Mouse (Mus musculus) kidney, adult 9 months (tissue): ENCODE measurements around the gene Thap8.

Source experiments
- DNase-seq: peaks from one replicate; pipeline ENCODE4 v3.0.0; 2022

Gene Thap8

GRCm38 (mm10) chr7:30318142-30318541 is 38.2 kb downstream of the Thap8 start:
- DNase-seq: peak; percentile 85

GRCm38 (mm10) chr7:30320946-30321345 is 41.1 kb downstream of the Thap8 start:
- DNase-seq: no peak

GRCm38 (mm10) chr7:30321539-30322284 is 41.8 kb downstream of the Thap8 start, which contains the start of gene E130208F15Rik:
Gene E130208F15Rik (plus strand): TSS chr7:30321740.
- DNase-seq: peak; percentile 94

GRCm38 (mm10) chr7:30322285-30322667 is 42.4 kb downstream of the Thap8 start:
- DNase-seq: peak; percentile 99

GRCm38 (mm10) chr7:30322865-30323264 is 43.0 kb downstream of the Thap8 start:
- no peak for DNase-seq

- no peak for DNase-seq
Measured at GRCm38 (mm10) chr7:30323795-30324194, 43.9 kb downstream of the Thap8 start, which contains the start of gene Sdhaf1. Gene Sdhaf1 (minus strand): TSS chr7:30323895.

GRCm38 (mm10) chr7:30324300-30324944 is 44.5 kb downstream of the Thap8 start:
- DNase-seq: no peak

- DNase-seq: peak; percentile 68
Measured at GRCm38 (mm10) chr7:30325364-30325763, 45.5 kb downstream of the Thap8 start.

- DNase-seq: no peak
Measured at GRCm38 (mm10) chr7:30326427-30326826, 46.5 kb downstream of the Thap8 start.

GRCm38 (mm10) chr7:30327140-30327539 is 47.2 kb downstream of the Thap8 start:
- peak; percentile 60 for DNase-seq

- DNase-seq: no peak
Measured at GRCm38 (mm10) chr7:30328379-30328778, 48.5 kb downstream of the Thap8 start.

- DNase-seq: peak; percentile 88
Measured at GRCm38 (mm10) chr7:30331887-30332286, 52.0 kb downstream of the Thap8 start.

GRCm38 (mm10) chr7:30332622-30333259 is 52.8 kb downstream of the Thap8 start:
- no peak for DNase-seq

GRCm38 (mm10) chr7:30333436-30333835 is 53.5 kb downstream of the Thap8 start:
- DNase-seq: peak; percentile 90

GRCm38 (mm10) chr7:30334563-30334962 is 54.7 kb downstream of the Thap8 start:
- DNase-seq: no peak

- DNase-seq: no peak
Measured at GRCm38 (mm10) chr7:30335688-30336087, 55.8 kb downstream of the Thap8 start.

GRCm38 (mm10) chr7:30336384-30336783 is 56.5 kb downstream of the Thap8 start:
- DNase-seq: peak; percentile 85

GRCm38 (mm10) chr7:30339432-30340109 is 59.7 kb downstream of the Thap8 start:
- DNase-seq: no peak
